Mouse (Mus musculus) neural tube, embryonic 15.5 days (tissue): Measurements from ENCODE around the gene Fbxo36. TPM values are rescaled to one million over a fixed set of nuclear protein-coding genes. Genes with fewer than 3 reads are reported as not detected.

Experiments used
- ATAC-seq: fragments of 200-750 bp; cut with Nextera tagmentation; 2 replicates; pipeline ENCODE4 v1.8.0; 2017; ENCODE audit warnings: mild to moderate bottlenecking, moderate TSS enrichment, moderate library complexity; ENCODE audit not compliant: low FRiP score
- H3K27ac ChIP-seq: fragments of 300-500 bp; sonication (generic); replicated peaks from 2 replicates; pipeline ENCODE4 v1.5.1; 2015; ENCODE audit warnings: mild to moderate bottlenecking, inconsistent platforms
- H3K27me3 ChIP-seq: fragments of 300-500 bp; sonication (generic); replicated peaks from 2 replicates; pipeline ENCODE4 v1.6.1; 2015; ENCODE audit warnings: inconsistent platforms
- H3K36me3 ChIP-seq: fragments of 300-500 bp; sonication (generic); 2 replicates; pipeline ENCODE4 v1.6.1; 2015; ENCODE audit warnings: inconsistent platforms
- H3K4me1 ChIP-seq: fragments of 300-500 bp; sonication (generic); 2 replicates; pipeline ENCODE4 v1.6.1; 2015; ENCODE audit warnings: inconsistent platforms
- H3K4me2 ChIP-seq: fragments of 300-500 bp; sonication (generic); 2 replicates; pipeline ENCODE4 v1.6.1; 2015; ENCODE audit warnings: inconsistent platforms, mild to moderate bottlenecking, moderate library complexity
- H3K4me3 ChIP-seq: fragments of 300-500 bp; sonication (generic); replicated peaks from 2 replicates; pipeline ENCODE4 v1.5.1; 2015; ENCODE audit warnings: mild to moderate bottlenecking, inconsistent platforms
- H3K9ac ChIP-seq: fragments of 300-500 bp; sonication (generic); replicated peaks from 2 replicates; pipeline ENCODE4 v1.6.1; 2015; ENCODE audit warnings: mild to moderate bottlenecking, inconsistent platforms
- H3K9me3 ChIP-seq: fragments of 300-500 bp; sonication (generic); replicated peaks from 2 replicates; pipeline ENCODE4 v1.6.1; 2016; ENCODE audit warnings: inconsistent platforms
- WGBS: fragments of 180-500 bp; shearing (Covaris S2); methylation state at CpG from one replicate; pipeline ENCODE4 v1.1.7; 2015; ENCODE audit warnings: mixed read lengths; 5-methylcytosine and 5-hydroxymethylcytosine counted together
- polyA plus RNA-seq: library from polyadenylated mRNA; unstranded; fragments of >200 nt; fragmentation: Nextera tagmentation; extraction: Ambion mirVana; gene quantifications from 2 replicates; pipeline ENCODE4 v1.2.1, GENCODE M21; 2015

The Fbxo36 gene
- polyA plus RNA-seq, 1 experiment from 2014 or later, result 4.5 TPM

DNA sequence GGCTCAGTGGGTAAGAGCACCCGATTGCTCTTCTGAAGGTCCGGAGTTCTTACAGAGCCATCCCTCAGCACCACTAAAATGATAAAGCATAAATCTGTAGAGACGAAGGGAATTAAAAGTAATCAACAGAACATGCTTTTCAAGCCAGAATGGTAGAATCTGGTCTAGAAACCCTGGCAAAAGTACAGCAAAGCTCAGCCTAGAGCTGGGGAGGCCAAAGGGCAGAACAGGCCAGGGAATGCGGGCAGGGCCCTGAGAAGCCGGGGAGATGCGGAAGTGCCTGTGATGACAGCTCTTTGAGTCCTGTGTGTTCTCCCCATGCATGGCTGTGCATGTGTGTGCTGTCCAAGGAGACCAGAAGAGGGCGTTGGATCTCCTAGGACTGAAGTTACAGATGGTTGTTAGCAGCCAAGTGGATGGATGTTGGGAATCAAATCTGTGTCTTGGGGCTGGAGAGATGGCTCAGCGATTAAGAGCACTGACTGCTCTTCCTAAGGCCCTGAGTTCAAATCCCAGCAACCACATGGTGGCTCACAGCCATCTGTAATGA lies 40.0 kb downstream of the Fbxo36 start:
- Histone ChIP-seq H3K27me3 (no peaks in the 10 kb centered on the region), H3K9ac (no peak overlapping the region), H3K4me2 (no peak overlapping the region), H3K27ac (no peak overlapping the region), H3K36me3 (no peaks in the 10 kb centered on the region), H3K4me3 (no peak overlapping the region), H3K4me1 (no peaks in the 10 kb centered on the region), H3K9me3 (no peaks in the 10 kb centered on the region)
- WGBS, result 96% methylated on average over 8 of the region's 8 CpGs
- no peak for ATAC-seq

DNA sequence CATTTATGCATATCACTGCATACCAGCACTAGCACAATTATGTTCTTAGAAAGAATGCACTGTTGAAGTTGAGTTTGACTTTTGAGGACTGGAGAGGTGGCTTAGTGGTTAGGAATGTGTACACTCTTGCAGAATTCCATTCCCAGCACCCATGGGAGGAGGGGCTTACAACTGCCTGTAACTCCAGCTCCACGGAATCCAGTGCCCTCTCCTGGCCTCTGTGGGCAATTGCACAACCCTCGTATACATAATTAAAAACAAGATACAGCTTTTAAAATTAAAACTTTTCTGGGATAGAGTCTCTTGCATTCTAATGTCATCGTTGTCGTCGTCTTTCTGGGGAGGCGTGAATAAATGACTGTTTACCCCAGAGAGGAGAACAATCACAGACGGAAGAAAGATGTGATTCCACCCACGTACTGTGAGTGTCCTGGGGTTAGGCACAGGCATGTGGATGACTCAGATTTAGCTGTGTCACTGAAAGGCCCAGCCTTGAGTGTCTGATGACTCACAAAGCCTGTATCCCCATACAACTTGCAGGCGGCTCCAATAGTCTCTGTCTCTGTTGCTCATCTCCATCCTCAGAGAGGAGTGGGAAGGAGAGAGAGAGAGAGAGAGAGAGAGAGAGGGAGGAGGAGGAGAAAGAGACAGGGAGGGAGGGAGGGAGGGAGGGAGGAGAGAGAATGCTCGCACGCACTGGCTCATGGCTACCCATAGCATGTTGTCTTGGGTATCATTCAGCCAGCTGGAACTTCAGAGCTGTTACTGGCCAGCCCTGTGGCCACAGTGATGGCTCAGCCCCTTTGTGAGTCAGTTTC lies 41.8 kb downstream of the Fbxo36 start:
- no peaks in the 10 kb centered on the region for H3K9me3 ChIP-seq
- no peak overlapping the region for H3K4me2 ChIP-seq
- H3K36me3 ChIP-seq, result no peaks in the 10 kb centered on the region
- no peaks in the 10 kb centered on the region for H3K27me3 ChIP-seq
- ATAC-seq, result no peak
- H3K9ac ChIP-seq, result no peak overlapping the region
- H3K4me3 ChIP-seq, result no peak overlapping the region
- no peak overlapping the region for H3K27ac ChIP-seq
- 68% methylated on average over 11 of the region's 11 CpGs for WGBS
- H3K4me1 ChIP-seq, result no peaks in the 10 kb centered on the region

DNA sequence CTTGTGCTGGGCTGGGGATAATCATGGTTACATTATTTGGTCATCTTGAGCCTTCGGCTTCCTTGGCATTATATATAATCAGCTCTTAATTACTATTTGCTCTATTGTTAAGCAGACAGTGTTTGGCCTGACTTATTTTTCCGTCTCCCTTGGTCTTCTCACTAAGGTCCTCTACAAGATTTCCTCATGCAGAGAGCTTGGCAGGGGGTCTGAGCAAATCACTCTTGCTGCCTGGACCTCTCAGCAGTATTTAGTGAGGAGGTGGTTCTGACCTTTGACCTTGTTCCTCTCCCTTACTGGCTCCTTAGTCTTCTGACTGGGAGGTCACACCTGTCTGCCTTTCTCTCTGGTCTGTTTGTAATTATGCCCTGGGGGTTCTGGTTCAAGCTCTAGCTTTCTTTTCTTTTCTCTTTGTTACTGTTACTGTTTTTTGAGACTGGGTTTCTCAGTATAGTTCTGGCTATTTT lies 42.5 kb downstream of the Fbxo36 start:
- no peak overlapping the region for H3K4me2 ChIP-seq
- WGBS, result 39% methylated on average over 2 of the region's 2 CpGs
- no peaks in the 10 kb centered on the region for H3K36me3 ChIP-seq
- H3K27me3 ChIP-seq, result no peaks in the 10 kb centered on the region
- no peak overlapping the region for H3K27ac ChIP-seq
- ATAC-seq, result no peak
- H3K4me3 ChIP-seq, result no peak overlapping the region
- no peaks in the 10 kb centered on the region for H3K9me3 ChIP-seq
- no peaks in the 10 kb centered on the region for H3K4me1 ChIP-seq
- H3K9ac ChIP-seq, result no peak overlapping the region

DNA sequence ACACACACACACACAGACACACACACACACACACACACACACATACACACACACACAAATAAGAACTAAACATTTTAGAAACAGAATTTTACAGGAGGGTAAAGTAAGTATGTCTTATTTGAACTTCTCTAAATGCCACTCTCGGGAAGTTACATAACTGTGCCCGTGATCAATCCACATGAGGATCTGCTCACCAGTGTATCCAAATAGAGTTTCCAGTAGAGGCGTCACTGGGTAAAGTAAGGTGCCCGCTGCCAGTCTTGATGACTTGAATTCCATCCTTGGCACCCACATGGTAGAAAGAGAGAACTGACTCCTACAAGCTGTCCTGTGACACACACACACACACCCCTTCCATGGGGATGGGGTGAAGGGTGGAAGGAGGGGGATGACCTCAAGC lies 43.3 kb downstream of the Fbxo36 start:
- WGBS, result 92% methylated on average over 4 of the region's 4 CpGs
- no peak overlapping the region for H3K4me2 ChIP-seq
- no peaks in the 10 kb centered on the region for H3K27me3 ChIP-seq
- ATAC-seq, result no peak
- H3K36me3 ChIP-seq, result no peaks in the 10 kb centered on the region
- H3K9ac ChIP-seq, result no peak overlapping the region
- H3K4me1 ChIP-seq, result no peaks in the 10 kb centered on the region
- no peaks in the 10 kb centered on the region for H3K9me3 ChIP-seq
- no peak overlapping the region for H3K4me3 ChIP-seq
- no peak overlapping the region for H3K27ac ChIP-seq

DNA sequence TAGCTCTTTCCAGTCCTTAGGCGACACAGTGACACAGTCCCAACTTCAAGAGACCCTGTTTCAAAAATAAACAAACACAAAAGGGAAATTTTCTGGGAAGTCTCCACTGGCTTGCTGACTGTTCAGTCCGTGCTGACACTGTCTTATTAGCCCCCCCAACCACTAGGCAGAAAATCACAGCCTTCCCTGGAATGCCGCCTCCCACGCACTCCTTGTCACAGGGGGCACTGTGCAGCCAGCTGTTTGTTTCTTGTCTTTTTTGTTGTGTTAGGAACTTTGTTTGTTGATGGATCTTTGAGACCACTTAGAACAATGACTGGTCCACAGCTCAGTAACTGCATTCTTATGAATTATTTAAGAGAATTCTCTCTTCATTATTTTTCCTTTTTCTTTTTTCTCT lies 44.2 kb downstream of the Fbxo36 start:
- WGBS, result 70% methylated on average over 4 of the region's 4 CpGs
- H3K9ac ChIP-seq, result no peak overlapping the region
- H3K4me1 ChIP-seq, result no peaks in the 10 kb centered on the region
- no peaks in the 10 kb centered on the region for H3K27me3 ChIP-seq
- H3K27ac ChIP-seq, result no peak overlapping the region
- H3K4me3 ChIP-seq, result no peak overlapping the region
- H3K4me2 ChIP-seq, result no peak overlapping the region
- no peaks in the 10 kb centered on the region for H3K9me3 ChIP-seq
- no peak for ATAC-seq
- H3K36me3 ChIP-seq, result no peaks in the 10 kb centered on the region

DNA sequence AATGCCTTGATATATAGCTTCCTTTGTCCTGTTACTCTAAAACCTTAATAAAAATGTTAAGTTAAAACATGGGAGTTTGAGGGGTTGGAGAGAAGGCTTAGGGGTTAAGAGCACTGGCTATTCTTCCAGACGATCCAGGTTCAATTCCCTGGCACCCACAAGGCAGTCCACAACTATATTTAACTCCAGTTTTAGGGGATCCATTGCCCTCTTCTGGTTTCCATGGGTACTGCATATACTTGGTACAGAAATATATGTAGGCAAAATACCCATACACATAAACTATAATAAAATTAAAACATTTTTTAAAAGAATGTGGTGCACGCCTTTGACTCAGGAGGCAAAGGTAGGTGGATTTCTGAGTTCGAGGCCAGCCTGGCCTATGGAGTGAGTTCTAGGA lies 45.5 kb downstream of the Fbxo36 start:
- Histone ChIP-seq H3K27me3 (no peaks in the 10 kb centered on the region), H3K9me3 (no peaks in the 10 kb centered on the region), H3K27ac (no peak overlapping the region), H3K4me2 (no peak overlapping the region), H3K4me3 (no peak overlapping the region), H3K9ac (no peak overlapping the region), H3K4me1 (peaks cover 8% of the 10 kb centered on the region), H3K36me3 (no peaks in the 10 kb centered on the region)
- ATAC-seq, result no peak
- 93% methylated on average over 3 of the region's 3 CpGs for WGBS

DNA sequence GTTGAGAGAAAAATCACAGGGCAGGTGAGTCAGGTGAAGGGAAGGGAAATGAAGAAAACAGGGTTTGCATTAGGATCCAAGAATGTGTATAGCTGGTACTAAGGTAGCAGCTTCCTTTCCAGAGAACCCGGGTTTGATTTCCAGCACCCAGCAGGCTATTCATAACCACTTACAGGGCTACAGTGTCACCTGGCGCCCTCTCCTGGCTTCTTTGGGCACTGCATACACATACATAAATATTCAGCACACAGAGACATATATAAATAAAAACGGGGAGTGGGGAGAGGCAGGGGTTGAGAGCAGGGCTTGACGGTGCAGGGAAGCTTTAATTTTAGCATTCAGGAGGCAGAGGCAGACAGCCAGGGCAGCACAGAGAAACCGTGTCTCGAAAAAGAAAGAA lies 46.3 kb downstream of the Fbxo36 start:
- 89% methylated on average over 6 of the region's 6 CpGs for WGBS
- Histone ChIP-seq H3K27ac (no peak overlapping the region), H3K4me1 (peaks cover 8% of the 10 kb centered on the region), H3K4me2 (no peak overlapping the region), H3K27me3 (no peaks in the 10 kb centered on the region), H3K9me3 (no peaks in the 10 kb centered on the region), H3K9ac (no peak overlapping the region), H3K36me3 (no peaks in the 10 kb centered on the region), H3K4me3 (no peak overlapping the region)
- no peak for ATAC-seq

DNA sequence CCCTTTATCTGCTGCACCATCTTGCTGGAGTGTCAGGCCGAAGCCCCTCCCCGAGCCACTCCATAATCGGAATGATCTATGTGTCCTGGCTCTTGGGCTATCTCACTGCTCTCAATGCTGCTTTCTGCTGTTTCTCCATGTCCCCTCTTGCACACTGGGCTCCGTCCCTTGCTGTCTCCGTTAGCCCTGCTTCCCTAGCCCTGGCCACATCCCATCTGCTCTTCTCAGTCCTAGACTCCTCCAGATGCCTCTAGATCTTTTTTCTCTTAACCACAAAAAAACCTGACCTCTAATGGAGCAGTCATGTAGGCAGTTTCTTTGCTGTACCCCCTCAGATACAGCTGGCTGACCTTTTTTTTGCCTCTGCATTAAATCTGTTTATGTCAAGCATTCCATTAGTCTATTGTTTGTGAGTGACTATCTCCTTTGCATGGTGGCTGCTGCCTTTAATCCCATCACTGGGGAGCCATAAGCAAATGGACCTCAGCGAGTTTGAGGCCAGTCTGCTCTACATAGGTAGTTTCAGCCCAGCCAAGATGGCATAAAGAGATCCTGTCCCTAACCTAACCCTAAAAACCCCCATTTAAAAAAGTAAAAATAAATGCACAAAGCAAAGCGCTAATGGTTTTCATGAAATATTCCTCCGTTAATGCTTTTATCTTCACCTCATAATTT lies 49.8 kb downstream of the Fbxo36 start:
- 0 out of 2 replicates have a peak, but pooled peaks have one; percentile 43 for ATAC-seq
- Histone ChIP-seq H3K9ac (no peak overlapping the region), H3K9me3 (no peaks in the 10 kb centered on the region), H3K4me3 (no peak overlapping the region), H3K4me1 (peaks cover 8% of the 10 kb centered on the region), H3K4me2 (peak overlapping the region; percentile 17), H3K27me3 (no peaks in the 10 kb centered on the region), H3K36me3 (no peaks in the 10 kb centered on the region), H3K27ac (no peak overlapping the region)
- 60% methylated on average over 8 of the region's 8 CpGs for WGBS

DNA sequence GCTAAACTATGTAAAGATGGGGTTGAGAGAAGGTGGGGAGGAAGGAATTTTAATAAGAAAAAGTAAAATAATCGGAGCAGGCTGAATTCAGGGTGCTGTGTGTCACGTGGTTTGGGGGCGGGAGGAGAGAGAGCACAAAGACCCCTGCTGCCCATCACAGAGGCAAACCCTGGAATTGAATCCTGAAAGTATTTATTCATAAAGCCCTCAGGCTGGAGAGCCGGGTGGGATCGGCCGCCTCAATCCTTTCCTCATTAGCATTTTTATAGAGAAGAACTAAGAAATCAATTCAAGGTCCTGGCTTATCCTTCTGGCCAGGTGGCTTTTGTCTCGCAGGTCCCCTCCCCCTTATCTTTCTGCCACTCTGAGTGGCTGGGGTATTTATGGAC lies 50.4 kb downstream of the Fbxo36 start:
- WGBS, result 14% methylated on average over 7 of the region's 7 CpGs
- Histone ChIP-seq H3K27ac (no peak overlapping the region), H3K9me3 (no peaks in the 10 kb centered on the region), H3K9ac (no peak overlapping the region), H3K36me3 (no peaks in the 10 kb centered on the region), H3K27me3 (no peaks in the 10 kb centered on the region), H3K4me1 (peaks cover 8% of the 10 kb centered on the region), H3K4me2 (peak overlapping the region; percentile 17), H3K4me3 (no peak overlapping the region)
- ATAC-seq, result peak; percentile 56

DNA sequence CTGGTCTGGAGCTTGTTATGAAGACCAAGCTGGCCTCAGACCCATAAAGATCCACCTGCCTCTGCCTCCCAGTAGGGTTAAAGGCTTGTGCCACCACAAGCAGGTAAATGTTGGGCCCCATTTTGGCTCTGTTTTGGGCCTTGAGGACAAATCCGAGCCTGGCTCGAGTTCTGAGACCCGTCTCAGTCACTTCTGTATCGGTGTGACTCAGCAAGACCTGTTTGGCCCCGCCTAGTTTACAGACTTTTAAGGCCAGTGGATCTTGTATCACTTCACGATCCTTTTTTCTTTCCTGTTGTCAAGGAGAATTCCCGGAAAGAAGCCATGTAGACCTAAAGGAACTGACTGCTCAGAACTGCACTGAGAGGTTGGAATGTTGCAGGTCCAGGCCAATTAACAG lies 50.9 kb downstream of the Fbxo36 start:
- no peak overlapping the region for H3K27ac ChIP-seq
- no peak overlapping the region for H3K4me2 ChIP-seq
- no peaks in the 10 kb centered on the region for H3K27me3 ChIP-seq
- H3K9ac ChIP-seq, result no peak overlapping the region
- H3K9me3 ChIP-seq, result no peaks in the 10 kb centered on the region
- H3K36me3 ChIP-seq, result no peaks in the 10 kb centered on the region
- H3K4me3 ChIP-seq, result no peak overlapping the region
- peak; percentile 35; the same call in 1 of the 2 replicates for ATAC-seq
- 88% methylated on average over 7 of the region's 7 CpGs for WGBS
- peaks cover 8% of the 10 kb centered on the region for H3K4me1 ChIP-seq

DNA sequence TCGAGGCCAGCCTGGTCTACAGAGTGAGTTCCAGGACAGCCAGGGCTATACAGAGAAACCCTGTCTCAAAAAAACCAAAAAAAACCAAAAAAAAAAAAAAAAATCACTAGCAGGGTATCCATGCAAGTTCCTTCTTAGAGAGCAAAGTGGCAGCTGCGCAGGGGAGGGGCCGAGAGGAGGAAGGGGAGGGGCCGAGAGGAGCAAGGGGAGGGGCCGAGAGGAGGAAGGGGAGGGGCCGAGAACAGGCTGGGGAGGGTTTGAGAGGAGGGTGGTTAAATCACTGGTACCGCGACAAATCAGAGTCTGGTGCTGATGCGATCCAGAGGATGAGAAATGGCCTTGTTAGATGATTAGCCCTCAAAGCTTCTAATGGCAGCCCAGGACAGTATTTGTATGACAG lies 52.1 kb downstream of the Fbxo36 start:
- Histone ChIP-seq H3K9me3 (no peaks in the 10 kb centered on the region), H3K27ac (no peak overlapping the region), H3K4me3 (no peak overlapping the region), H3K4me2 (no peak overlapping the region), H3K27me3 (no peaks in the 10 kb centered on the region), H3K4me1 (peaks cover 8% of the 10 kb centered on the region), H3K9ac (no peak overlapping the region), H3K36me3 (no peaks in the 10 kb centered on the region)
- ATAC-seq, result no peak
- 96% methylated on average over 9 of the region's 9 CpGs for WGBS

DNA sequence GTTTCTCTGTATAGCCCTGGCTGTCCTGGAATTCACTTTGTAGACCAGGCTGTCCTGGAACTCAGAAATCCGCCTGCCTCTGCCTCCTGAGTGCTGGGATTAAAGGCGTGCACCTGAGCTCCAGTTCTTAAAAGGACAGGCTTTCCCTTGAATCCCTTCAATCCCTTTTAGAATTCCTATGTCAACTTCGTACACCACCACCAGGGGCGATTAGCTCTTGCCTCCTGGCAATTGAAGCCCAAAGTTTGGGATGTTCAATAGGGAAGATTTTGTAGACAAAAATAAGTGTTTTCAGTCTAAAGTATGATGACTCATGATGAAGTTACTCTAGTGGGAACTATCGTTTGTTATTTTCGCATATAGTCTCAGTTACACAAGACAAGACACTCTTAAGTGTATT lies 57.7 kb downstream of the Fbxo36 start:
- WGBS, result 86% methylated on average over 6 of the region's 6 CpGs

More for the DNA sequence above, 57.7 kb downstream of the Fbxo36 start:
- H3K27ac ChIP-seq, result no peak overlapping the region
- ATAC-seq, result no peak
- H3K36me3 ChIP-seq, result no peaks in the 10 kb centered on the region
- no peaks in the 10 kb centered on the region for H3K9me3 ChIP-seq
- no peak overlapping the region for H3K4me2 ChIP-seq
- H3K9ac ChIP-seq, result no peak overlapping the region
- H3K4me3 ChIP-seq, result no peak overlapping the region
- no peaks in the 10 kb centered on the region for H3K4me1 ChIP-seq
- H3K27me3 ChIP-seq, result no peaks in the 10 kb centered on the region
